Mouse (Mus musculus): Measurements from ENCODE around the gene 4933406M09Rik. TPM values are rescaled to one million over a fixed set of nuclear protein-coding genes. Genes with fewer than 3 reads are reported as not detected.
A peak's percentile ranks its signal among the peaks of the same experiment; 100 is the strongest.

The 4933406M09Rik gene
- polyA plus RNA-seq (2016; fragmentation: Nextera tagmentation; extraction: Ambion mirVana), result not detected in 2 replicates

DNA sequence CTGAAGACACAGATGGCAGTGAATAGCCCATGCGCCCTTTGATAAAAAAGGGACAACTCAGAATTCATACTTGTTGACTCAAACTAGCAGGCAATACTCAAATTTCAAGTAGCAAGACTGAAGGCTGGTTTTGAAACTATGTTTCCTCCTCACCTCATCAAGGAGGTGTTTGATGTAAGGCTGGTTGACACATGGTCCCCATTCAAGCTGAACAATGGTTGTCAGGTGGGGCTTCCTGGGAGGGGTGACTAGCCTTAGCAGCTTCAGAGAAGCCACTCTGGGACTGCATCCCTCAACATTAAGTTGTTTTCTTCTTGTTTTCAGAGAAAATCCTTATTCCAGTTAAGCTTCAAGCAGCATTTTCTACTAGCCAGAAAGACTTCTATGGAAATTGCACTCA is at the start of gene 4933406M09Rik:
4933406M09Rik (plus strand) TSS at position 275 of the 400 bp plus-strand sequence.
- no peak within 1 kb of the TSS for H3K27ac ChIP-seq (replicated peaks)
- H3K4me1 ChIP-seq, result peaks cover 15% of the 10 kb centered on the region
- 0 out of 2 replicates have a peak, but pooled peaks cover 9% of the 10 kb centered on the region for H3K27me3 ChIP-seq (ENCODE audit: low read depth, poor library complexity, severe bottlenecking)
- H3K9me3 ChIP-seq (replicated peaks), result no peaks in the 10 kb centered on the region; the same call in 1 of the 2 replicates
- H3K4me3 ChIP-seq, result no peak within 1 kb of the TSS
- WGBS, result 94% methylated on average over 1 of the region's 1 CpGs
- no peak for DNase-seq (ENCODE audit: low spot score)
- H3K36me3 ChIP-seq, result no peaks in the 10 kb centered on the region

- 93% methylated on average over 11 of the region's 11 CpGs for WGBS
- no peak overlapping the region for H3K27ac ChIP-seq (replicated peaks)
- H3K27me3 ChIP-seq (ENCODE audit: low read depth, poor library complexity, severe bottlenecking), result peaks cover 1% of the 10 kb centered on the region; the same call in 1 of the 2 replicates
- DNase-seq (ENCODE audit: low spot score), result no peak
- H3K36me3 ChIP-seq, result no peaks in the 10 kb centered on the region
- no peaks in the 10 kb centered on the region for H3K9me3 ChIP-seq (replicated peaks)
- H3K4me1 ChIP-seq, result peaks cover 15% of the 10 kb centered on the region
- H3K4me3 ChIP-seq, result no peak overlapping the region
Measured at GRCm38 (mm10) chr1:134336958-134337710, 48.6 kb upstream of the 4933406M09Rik start.

- Histone ChIP-seq H3K4me3 (no peak overlapping the region), H3K27ac (replicated peaks) (no peak overlapping the region), H3K36me3 (no peaks in the 10 kb centered on the region), H3K4me1 (peaks cover 22% of the 10 kb centered on the region), H3K9me3 (replicated peaks) (no peaks in the 10 kb centered on the region), H3K27me3 (ENCODE audit: low read depth, poor library complexity, severe bottlenecking) (peaks cover 20% of the 10 kb centered on the region)
- DNase-seq (ENCODE audit: low spot score), result no peak
- WGBS, result 93% methylated on average over 7 of the region's 7 CpGs
Measured at GRCm38 (mm10) chr1:134339162-134339561, 46.6 kb upstream of the 4933406M09Rik start.

DNA sequence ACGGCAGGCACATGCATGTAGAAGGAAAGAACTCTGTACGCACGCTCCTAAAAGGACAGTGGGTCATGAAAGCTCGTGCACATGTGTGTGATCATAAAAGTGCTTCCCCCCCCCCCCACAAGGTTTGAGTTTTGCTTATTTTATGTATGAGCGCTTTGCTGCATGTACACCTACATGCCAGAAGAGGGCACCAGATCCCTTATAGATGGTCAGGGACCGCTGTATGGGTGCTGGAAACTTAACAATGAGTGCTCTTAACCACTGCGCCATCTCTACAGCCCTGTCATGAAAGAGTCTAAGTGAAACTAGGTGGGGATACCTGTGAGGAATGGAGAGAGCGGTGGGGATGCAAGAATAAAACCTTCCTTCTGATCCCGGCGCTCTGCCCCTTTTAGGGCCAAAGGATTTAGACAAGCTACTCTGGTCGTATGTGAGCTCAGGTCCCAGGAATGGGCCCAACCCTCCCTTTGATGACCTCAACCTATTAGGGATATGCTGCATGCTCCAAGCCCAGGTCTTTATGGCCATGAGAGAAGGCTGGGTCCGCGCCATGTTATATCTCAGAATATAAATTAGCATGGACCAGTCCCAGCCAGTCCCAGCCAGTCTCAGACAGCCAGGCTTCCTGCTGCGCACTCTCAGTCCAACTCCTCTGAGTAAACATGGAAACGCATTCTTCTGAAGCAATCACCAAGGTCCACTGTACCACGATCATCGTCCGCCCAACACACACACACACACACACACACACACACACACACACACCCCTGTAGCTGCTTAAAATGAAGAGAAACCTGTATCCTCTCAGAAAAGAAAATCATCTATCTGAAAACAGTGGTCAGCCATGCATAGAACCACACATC is 45.8 kb upstream of the 4933406M09Rik start:
- DNase-seq (ENCODE audit: low spot score), result no peak
- Histone ChIP-seq H3K27ac (replicated peaks) (no peak overlapping the region), H3K4me1 (peaks cover 26% of the 10 kb centered on the region), H3K36me3 (no peaks in the 10 kb centered on the region), H3K4me3 (no peak overlapping the region), H3K27me3 (ENCODE audit: low read depth, poor library complexity, severe bottlenecking) (peaks cover 20% of the 10 kb centered on the region), H3K9me3 (replicated peaks) (no peaks in the 10 kb centered on the region)
- 92% methylated on average over 18 of the region's 18 CpGs for WGBS

GRCm38 (mm10) chr1:134341641-134342277 is 44.0 kb upstream of the 4933406M09Rik start:
- no peaks in the 10 kb centered on the region for H3K9me3 ChIP-seq (replicated peaks)
- no peak for DNase-seq (ENCODE audit: low spot score)
- peaks cover 11% of the 10 kb centered on the region for H3K36me3 ChIP-seq
- no peak overlapping the region for H3K4me3 ChIP-seq
- 79% methylated on average over 5 of the region's 5 CpGs for WGBS
- H3K27me3 ChIP-seq (ENCODE audit: low read depth, poor library complexity, severe bottlenecking), result peaks cover 20% of the 10 kb centered on the region
- H3K27ac ChIP-seq (replicated peaks), result no peak overlapping the region
- peaks cover 30% of the 10 kb centered on the region for H3K4me1 ChIP-seq

- H3K9me3 ChIP-seq (replicated peaks), result no peaks in the 10 kb centered on the region
- H3K27ac ChIP-seq (replicated peaks), result no peak overlapping the region
- peaks cover 20% of the 10 kb centered on the region for H3K27me3 ChIP-seq (ENCODE audit: low read depth, poor library complexity, severe bottlenecking)
- DNase-seq (ENCODE audit: low spot score), result no peak
- peaks cover 30% of the 10 kb centered on the region for H3K4me1 ChIP-seq
- H3K36me3 ChIP-seq, result peaks cover 16% of the 10 kb centered on the region
- no peak overlapping the region for H3K4me3 ChIP-seq
- 73% methylated on average over 2 of the region's 2 CpGs for WGBS
Measured at GRCm38 (mm10) chr1:134342278-134342664, 43.5 kb upstream of the 4933406M09Rik start.

DNA sequence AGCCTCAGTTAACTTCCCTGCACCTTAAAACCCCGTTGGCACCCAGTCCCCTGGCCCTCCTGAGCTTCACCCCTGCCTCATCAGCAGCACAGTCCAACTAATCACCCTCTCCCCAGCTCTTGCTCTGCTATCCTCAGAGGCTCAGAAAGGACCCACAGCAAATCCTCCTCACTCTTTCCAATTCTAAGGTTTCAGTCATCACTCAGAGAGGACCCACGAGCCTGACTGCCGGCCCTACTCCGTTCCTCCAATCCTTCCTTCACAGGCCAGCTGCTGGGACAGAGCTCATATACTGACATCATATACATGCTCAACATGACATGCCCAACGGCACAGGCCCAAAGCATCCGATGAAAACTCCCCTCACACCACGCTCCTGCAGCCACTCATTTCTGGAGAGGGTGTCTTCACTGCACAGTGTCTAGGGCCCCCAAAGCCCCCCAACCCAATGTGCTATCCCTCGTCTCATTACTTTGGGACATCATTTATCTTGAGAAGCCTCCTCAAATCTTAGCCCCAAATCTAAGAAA is 42.9 kb upstream of the 4933406M09Rik start:
- H3K36me3 ChIP-seq, result peaks cover 22% of the 10 kb centered on the region
- H3K4me1 ChIP-seq, result peaks cover 30% of the 10 kb centered on the region
- H3K27me3 ChIP-seq (ENCODE audit: low read depth, poor library complexity, severe bottlenecking), result peaks cover 20% of the 10 kb centered on the region
- H3K27ac ChIP-seq (replicated peaks), result no peak overlapping the region
- WGBS, result 81% methylated on average over 8 of the region's 8 CpGs
- no peak overlapping the region for H3K4me3 ChIP-seq
- H3K9me3 ChIP-seq (replicated peaks), result no peaks in the 10 kb centered on the region
- DNase-seq (ENCODE audit: low spot score), result no peak

GRCm38 (mm10) chr1:134343567-134343966 is 42.2 kb upstream of the 4933406M09Rik start:
- Histone ChIP-seq H3K27ac (replicated peaks) (no peak overlapping the region), H3K4me1 (peaks cover 30% of the 10 kb centered on the region), H3K4me3 (peak overlapping the region; percentile 65), H3K36me3 (peaks cover 28% of the 10 kb centered on the region), H3K9me3 (replicated peaks) (no peaks in the 10 kb centered on the region), H3K27me3 (ENCODE audit: low read depth, poor library complexity, severe bottlenecking) (peaks cover 20% of the 10 kb centered on the region)
- no peak for DNase-seq (ENCODE audit: low spot score)
- 4% methylated on average over 2 of the region's 2 CpGs for WGBS

DNA sequence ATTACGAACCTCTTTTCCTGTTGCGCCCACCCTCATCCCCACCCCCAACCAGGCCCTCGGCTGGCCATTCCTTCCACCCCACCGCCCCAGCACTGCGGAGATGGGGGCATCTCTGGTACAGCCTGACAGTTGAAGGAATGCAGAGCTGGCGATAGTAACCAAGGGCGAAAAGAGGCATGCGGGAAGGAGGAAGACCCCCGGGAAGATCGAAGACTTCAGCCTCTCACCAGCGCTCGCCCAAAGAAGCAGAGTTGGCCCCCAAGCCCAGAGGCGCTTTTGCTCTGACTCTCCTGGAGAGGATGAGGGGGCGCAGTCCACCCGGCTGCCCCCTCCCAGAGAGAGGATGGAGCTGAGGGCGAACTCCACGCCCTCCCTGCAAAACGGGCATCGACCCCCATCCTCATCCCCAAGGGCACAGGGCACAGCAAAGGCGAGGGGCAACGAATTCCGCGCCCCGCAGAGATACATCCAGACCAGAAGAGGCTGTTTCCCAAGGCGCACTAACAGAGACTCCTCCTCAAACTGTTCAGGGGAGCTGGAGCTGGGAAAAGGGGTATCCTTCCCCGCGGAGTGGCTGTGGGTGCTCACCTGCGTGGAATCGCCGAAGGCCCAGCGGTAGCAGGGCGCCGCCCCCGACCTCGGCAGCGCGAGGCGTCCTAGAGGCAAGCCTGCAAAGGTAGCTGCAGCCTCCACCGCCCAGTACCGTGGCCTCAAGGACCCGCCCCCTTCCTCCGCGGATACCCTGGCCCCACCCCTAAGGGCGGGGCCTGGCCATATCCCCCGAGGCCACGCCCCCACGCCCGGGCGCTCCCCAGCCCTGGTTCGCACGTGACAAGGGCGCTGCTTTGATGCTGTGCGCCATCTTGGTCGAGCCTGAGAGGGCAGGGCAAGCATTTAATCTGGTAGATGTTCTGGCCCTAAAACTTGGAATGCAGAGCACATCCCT is 41.5 kb upstream of the 4933406M09Rik start:
- H3K27me3 ChIP-seq (ENCODE audit: low read depth, poor library complexity, severe bottlenecking), result peaks cover 20% of the 10 kb centered on the region
- under 1% methylated on average over 54 of the region's 54 CpGs for WGBS
- peak overlapping the region; percentile 65 for H3K4me3 ChIP-seq
- no peaks in the 10 kb centered on the region for H3K9me3 ChIP-seq (replicated peaks)
- H3K36me3 ChIP-seq, result peaks cover 32% of the 10 kb centered on the region
- peak overlapping the region; percentile 74 for H3K27ac ChIP-seq (replicated peaks)
- peaks cover 30% of the 10 kb centered on the region for H3K4me1 ChIP-seq
- DNase-seq (ENCODE audit: low spot score), result peak; percentile 94

DNA sequence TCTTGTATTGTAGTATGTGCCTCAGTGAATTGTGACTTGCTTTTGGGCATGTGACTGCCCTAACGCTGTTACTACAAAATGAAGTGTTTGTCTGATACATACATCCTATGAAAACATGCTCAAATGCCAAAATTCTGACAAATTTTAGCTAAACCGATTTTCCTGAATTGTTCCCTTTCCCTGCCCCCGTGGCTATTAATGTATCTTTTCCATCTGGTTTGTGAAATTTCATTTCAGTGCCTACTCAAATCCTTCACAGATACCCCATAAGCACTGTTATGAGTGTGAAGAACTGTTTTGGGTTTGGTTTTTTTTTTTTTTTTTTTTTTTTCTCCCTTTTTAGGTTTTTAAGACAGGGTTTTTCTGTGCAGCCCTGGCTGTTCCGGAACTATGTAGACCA is 40.7 kb upstream of the 4933406M09Rik start:
- Histone ChIP-seq H3K4me3 (peak overlapping the region; percentile 65), H3K27ac (replicated peaks) (peak overlapping the region; percentile 74), H3K9me3 (replicated peaks) (no peaks in the 10 kb centered on the region), H3K36me3 (peaks cover 40% of the 10 kb centered on the region), H3K4me1 (peaks cover 30% of the 10 kb centered on the region), H3K27me3 (ENCODE audit: low read depth, poor library complexity, severe bottlenecking) (peaks cover 20% of the 10 kb centered on the region)
- WGBS, result 70% methylated on average over 4 of the region's 4 CpGs
- no peak for DNase-seq (ENCODE audit: low spot score)

DNA sequence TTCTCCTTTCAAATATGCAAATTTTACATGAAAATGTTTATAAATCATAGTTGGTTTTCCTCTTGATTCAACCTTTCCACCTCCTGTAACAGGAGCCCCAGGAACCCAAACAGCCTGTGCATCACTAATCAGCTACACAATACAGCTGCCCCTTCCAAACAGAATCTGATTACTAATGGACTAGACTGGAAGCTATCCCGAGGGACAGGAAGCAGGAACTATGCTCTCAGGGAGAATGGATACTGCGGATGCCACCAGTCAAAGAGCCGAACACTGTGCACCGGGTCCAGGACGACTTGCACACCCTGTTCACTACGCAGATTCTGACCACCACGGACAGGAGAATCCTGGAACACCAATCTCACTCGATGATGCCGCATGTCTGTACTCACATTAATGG is 37.9 kb upstream of the 4933406M09Rik start:
- H3K27me3 ChIP-seq (ENCODE audit: low read depth, poor library complexity, severe bottlenecking), result peaks cover 12% of the 10 kb centered on the region
- peaks cover 68% of the 10 kb centered on the region for H3K36me3 ChIP-seq
- DNase-seq (ENCODE audit: low spot score), result no peak
- H3K9me3 ChIP-seq (replicated peaks), result no peaks in the 10 kb centered on the region
- no peak overlapping the region for H3K27ac ChIP-seq (replicated peaks)
- no peak overlapping the region for H3K4me3 ChIP-seq
- H3K4me1 ChIP-seq, result peaks cover 22% of the 10 kb centered on the region
- WGBS, result 92% methylated on average over 9 of the region's 9 CpGs

All from midbrain, embryonic 10.5 days (tissue).